Mouse (Mus musculus) neural tube, embryonic 13.5 days (tissue): Measurements from ENCODE around the gene Tubb3. TPM values are rescaled to one million over a fixed set of nuclear protein-coding genes. Genes with fewer than 3 reads are reported as not detected.
"Not testable (repeated sequence)": the region's sequence is repeated elsewhere in the genome, so short reads cannot be mapped to it uniquely, and the experiment has no call there.

ENCODE experiments used
- ATAC-seq: fragments of 200-750 bp; cut with Nextera tagmentation; 2 replicates; pipeline ENCODE4 v1.8.0; 2017; ENCODE audit warnings: low read depth, mild to moderate bottlenecking, moderate TSS enrichment, moderate library complexity
- H3K27ac ChIP-seq: fragments of 300-500 bp; sonication (generic); replicated peaks from 2 replicates; pipeline ENCODE4 v1.5.1; 2015; ENCODE audit warnings: moderate library complexity, mild to moderate bottlenecking, inconsistent platforms
- H3K27me3 ChIP-seq: fragments of 300-500 bp; sonication (generic); 2 replicates; pipeline ENCODE4 v1.6.1; 2015; ENCODE audit warnings: mild to moderate bottlenecking, inconsistent platforms
- H3K36me3 ChIP-seq: fragments of 300-500 bp; sonication (generic); 2 replicates; pipeline ENCODE4 v1.6.1; 2015; ENCODE audit warnings: mild to moderate bottlenecking, inconsistent platforms
- H3K4me1 ChIP-seq: fragments of 300-500 bp; sonication (generic); replicated peaks from 2 replicates; pipeline ENCODE4 v1.6.1; 2015; ENCODE audit warnings: inconsistent platforms
- H3K4me2 ChIP-seq: fragments of 300-500 bp; sonication (generic); 2 replicates; pipeline ENCODE4 v1.6.1; 2015; ENCODE audit warnings: inconsistent platforms, mild to moderate bottlenecking, moderate library complexity
- H3K4me3 ChIP-seq: fragments of 300-500 bp; sonication (generic); 2 replicates; pipeline ENCODE4 v1.5.1; 2015; ENCODE audit warnings: mild to moderate bottlenecking, inconsistent platforms
- H3K9ac ChIP-seq: fragments of 300-500 bp; sonication (generic); 2 replicates; pipeline ENCODE4 v1.6.1; 2015; ENCODE audit warnings: moderate library complexity, mild to moderate bottlenecking, inconsistent platforms
- H3K9me3 ChIP-seq: fragments of 300-500 bp; sonication (generic); 2 replicates; pipeline ENCODE4 v1.6.1; 2016; ENCODE audit warnings: inconsistent platforms
- WGBS: fragments of 180-500 bp; shearing (Covaris S2); methylation state at CpG from one replicate; pipeline ENCODE4 v1.1.7; 2015; 5-methylcytosine and 5-hydroxymethylcytosine counted together
- polyA plus RNA-seq: library from polyadenylated mRNA; unstranded; fragments of >200 nt; fragmentation: Nextera tagmentation; extraction: Ambion mirVana; gene quantifications from 2 replicates; pipeline ENCODE4 v1.2.1, GENCODE M21; 2015

Gene Tubb3
- polyA plus RNA-seq, 1 experiment from 2014 or later = 1,658 TPM

DNA sequence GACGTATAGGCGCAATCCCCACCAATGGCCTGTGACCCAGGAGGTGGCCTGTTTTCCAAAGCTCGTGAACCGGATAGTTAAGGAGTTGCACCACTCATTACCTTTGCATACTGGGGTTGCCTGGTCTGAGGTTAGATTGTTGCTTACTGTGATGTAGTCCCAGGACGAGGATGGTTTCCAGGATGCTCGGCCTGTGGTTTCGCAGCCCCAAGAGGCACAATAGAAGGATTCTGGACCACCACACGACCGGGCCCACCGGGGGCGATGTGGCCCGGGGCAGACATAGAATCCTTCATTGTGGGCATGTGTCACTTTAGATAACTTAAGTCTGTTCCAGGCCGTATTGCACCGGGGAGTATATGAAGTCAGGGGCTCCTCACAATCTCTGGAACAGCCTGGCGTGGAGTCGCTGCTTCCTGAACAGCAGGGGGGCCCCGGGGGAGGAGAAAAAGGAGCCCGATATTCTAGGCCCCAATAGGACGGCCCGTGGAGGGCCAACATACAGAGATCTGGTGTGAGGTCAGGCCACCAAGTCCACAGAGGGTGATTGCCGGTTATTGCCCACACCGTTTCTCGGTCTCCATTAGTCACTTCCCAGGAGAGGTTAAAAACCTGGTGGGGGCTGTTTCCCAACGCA lies 16.5 kb downstream of the Tubb3 start:
- H3K4me3 ChIP-seq = no peak overlapping the region
- 95% methylated on average over 24 of the region's 24 CpGs for WGBS
- no peak overlapping the region for H3K4me2 ChIP-seq
- no peaks in the 10 kb centered on the region for H3K27me3 ChIP-seq
- peaks cover 54% of the 10 kb centered on the region for H3K9me3 ChIP-seq
- no peak overlapping the region for H3K9ac ChIP-seq
- H3K27ac ChIP-seq = no peak overlapping the region
- 0 out of 2 replicates have a peak, but pooled peaks cover under 1% of the 10 kb centered on the region for H3K4me1 ChIP-seq
- ATAC-seq = no peak
- peaks cover 9% of the 10 kb centered on the region for H3K36me3 ChIP-seq

DNA sequence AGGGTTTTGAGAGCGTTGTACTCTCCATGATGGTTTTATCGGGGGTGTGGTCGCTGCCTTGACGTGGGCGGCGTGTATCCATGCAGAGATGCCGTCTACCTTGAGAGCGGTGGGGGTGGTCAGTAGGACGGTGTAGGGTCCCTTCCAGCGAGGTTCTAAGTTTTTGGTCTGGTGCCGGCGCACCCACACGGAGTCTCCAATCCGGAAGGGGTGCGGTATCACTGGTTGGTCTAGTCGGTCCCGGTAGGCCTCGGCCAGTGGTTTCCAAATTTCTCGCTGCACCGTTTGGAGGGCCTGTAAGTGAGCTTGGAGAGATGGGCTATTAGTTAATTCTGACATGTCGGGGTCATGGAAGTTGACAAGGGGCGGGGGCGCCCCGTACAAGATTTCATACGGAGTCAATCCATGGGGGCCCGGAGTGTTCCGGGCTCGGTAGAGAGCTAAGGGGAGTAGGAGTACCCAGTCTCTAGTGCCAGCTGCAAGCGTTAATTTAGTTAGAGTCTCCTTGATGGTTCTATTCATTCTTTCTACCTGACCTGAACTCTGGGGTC lies 17.2 kb downstream of the Tubb3 start:
- H3K36me3 ChIP-seq = peaks cover 3% of the 10 kb centered on the region; the same call in 1 of the 2 replicates
- no peaks in the 10 kb centered on the region for H3K27me3 ChIP-seq
- H3K9me3 ChIP-seq = peaks cover 60% of the 10 kb centered on the region
- H3K4me3 ChIP-seq = no peak overlapping the region
- ATAC-seq = no peak
- H3K4me1 ChIP-seq = no peaks in the 10 kb centered on the region
- H3K4me2 ChIP-seq = no peak overlapping the region
- no peak overlapping the region for H3K27ac ChIP-seq
- 97% methylated on average over 29 of the region's 29 CpGs for WGBS
- H3K9ac ChIP-seq = no peak overlapping the region

DNA sequence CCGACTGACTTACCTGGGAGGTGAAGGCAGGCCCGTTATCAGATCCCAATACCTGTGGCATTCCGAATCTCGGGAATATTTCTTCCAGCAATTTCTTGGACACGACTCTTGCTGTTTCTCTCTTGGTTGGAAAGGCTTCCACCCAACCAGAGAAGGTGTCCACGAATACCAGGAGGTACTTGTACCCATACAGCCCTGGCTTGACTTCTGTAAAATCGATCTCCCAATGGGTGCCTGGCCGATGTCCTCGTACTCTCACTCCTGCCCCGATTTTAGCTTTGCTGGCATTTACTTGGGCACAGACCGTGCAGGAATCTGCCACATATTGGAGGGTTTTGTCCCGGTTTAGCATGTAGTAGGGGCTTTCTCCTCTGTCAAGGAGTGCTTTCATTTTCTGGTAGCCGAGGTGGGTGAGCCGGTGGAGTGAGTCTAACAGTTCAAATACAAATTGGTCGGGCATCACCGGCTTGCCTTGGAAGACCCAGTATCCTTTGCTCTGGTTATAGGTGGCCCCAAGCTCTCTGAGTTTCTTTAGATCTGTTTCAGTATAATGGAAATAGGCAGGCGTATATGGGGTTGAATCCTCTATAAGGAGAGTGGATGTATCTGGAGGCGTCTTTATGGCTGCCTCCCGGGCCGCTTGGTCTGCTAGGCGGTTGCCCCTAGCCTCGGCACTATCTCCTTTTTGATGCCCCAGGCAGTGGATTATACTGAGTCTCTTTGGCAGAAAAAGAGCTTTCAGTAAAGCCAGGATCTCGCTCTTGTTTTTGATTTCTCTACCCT lies 17.9 kb downstream of the Tubb3 start:
- no peak for ATAC-seq

DNA sequence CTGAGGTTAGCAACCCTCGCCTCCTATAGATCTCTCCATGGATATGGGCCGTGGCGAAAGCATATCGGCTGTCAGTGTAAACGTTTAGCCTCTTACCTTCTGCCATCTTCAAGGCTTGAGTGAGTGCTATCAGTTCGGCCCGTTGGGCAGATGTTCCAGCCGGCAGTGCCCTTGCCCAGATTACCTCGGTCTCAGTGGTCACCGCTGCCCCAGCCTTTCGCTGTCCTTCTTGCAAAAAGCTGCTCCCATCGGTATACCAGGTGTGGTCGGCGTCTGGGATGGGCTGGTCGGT lies 18.4 kb downstream of the Tubb3 start:
- H3K9me3 ChIP-seq = peaks cover 63% of the 10 kb centered on the region
- H3K36me3 ChIP-seq, H3K4me1 ChIP-seq, ATAC-seq, H3K27me3 ChIP-seq, H3K4me2 ChIP-seq, H3K9ac ChIP-seq, H3K4me3 ChIP-seq, H3K27ac ChIP-seq: not testable (repeated sequence)
- WGBS = 96% methylated on average over 15 of the region's 15 CpGs

More for the DNA sequence above, 17.9 kb downstream of the Tubb3 start:
- Histone ChIP-seq H3K4me1 (no peaks in the 10 kb centered on the region), H3K27ac (no peak overlapping the region), H3K4me3 (no peak overlapping the region), H3K9me3 (peaks cover 63% of the 10 kb centered on the region), H3K4me2 (no peak overlapping the region), H3K27me3 (no peaks in the 10 kb centered on the region), H3K36me3 (no peaks in the 10 kb centered on the region), H3K9ac (no peak overlapping the region)
- WGBS = 93% methylated on average over 23 of the region's 23 CpGs

DNA sequence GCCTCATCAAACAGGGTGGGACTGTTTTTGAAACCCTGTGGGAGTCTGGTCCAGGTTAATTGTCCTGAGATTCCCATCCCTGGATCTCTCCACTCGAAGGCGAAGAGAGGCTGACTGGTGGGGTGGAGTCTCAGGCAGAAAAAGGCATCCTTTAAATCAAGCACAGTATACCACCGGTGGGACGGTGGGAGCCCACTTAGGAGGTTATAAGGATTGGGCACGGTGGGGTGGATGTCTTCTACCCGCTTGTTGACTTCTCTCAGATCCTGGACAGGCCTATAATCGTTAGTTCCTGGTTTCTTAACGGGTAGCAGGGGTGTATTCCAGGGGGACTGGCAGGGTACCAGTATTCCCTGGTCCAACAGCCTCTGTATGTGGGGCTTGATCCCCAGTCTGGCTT lies 19.7 kb downstream of the Tubb3 start:
- not testable (repeated sequence) for H3K4me1 ChIP-seq, ATAC-seq, H3K4me3 ChIP-seq, H3K9ac ChIP-seq, H3K27ac ChIP-seq, H3K4me2 ChIP-seq, H3K36me3 ChIP-seq, H3K27me3 ChIP-seq
- peaks cover 63% of the 10 kb centered on the region for H3K9me3 ChIP-seq
- 94% methylated on average over 8 of the region's 8 CpGs for WGBS

DNA sequence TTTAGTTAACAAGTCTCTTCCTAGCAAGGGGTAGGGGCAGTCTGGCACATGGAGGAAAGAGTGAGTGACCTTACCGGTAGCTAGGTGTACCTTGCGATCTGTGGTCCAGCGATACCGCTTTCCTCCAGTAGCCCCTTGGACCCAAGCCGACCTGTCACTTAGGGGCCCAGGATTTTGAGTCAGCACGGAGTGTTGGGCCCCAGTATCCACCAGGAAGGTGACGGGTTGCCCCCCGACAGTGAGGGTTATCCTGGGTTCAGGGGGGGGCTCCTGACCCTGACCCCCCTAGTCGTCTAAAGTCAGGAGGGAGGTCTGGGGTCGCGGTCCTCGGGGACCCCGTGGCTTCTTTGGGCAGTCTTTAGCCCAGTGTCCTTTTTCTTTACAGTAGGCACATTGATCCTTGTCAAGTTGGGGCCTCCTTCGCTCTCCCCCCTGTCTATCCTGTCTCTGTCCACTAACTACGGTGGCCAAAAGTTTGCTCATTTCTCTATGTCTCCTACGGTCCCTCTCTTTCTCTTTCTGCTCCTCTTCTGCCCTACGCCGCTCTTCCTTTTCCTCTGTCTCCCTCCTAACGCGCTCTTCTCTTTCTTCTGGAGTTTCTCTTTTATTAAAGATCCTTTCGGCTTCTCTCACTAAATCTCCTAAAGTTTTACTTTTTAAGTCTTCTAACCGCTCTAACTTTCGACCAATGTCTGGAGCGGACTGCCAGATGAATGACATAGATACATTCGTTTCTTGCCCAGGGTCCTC lies 20.6 kb downstream of the Tubb3 start:
- Histone ChIP-seq H3K4me2 (no peak overlapping the region), H3K9ac (no peak overlapping the region), H3K4me3 (no peak overlapping the region), H3K36me3 (no peaks in the 10 kb centered on the region), H3K27me3 (no peaks in the 10 kb centered on the region), H3K27ac (no peak overlapping the region), H3K4me1 (no peaks in the 10 kb centered on the region), H3K9me3 (peaks cover 57% of the 10 kb centered on the region)
- 96% methylated on average over 25 of the region's 25 CpGs for WGBS
- no peak for ATAC-seq

DNA sequence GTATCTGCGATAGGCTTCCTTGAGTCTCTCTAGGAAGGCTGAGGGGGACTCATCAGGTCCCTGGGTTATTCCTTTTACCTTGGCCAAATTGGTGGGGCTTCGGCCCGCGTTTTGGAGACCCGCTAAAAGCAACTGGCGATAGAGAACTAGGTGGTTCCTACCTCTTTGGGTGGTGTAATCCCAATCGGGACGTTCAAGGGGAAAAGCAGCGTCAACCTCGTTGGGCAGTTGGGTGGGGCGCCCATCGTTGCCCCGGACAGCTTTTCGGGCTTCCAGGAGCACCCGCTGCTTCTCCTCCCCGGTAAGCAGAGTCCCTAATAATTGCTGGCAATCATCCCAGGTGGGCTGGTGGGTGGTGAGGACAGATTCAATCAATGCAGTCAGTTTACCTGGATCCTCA lies 21.2 kb downstream of the Tubb3 start:
- 95% methylated on average over 16 of the region's 16 CpGs for WGBS
- ATAC-seq = no peak
- H3K4me2 ChIP-seq = no peak overlapping the region
- no peaks in the 10 kb centered on the region for H3K36me3 ChIP-seq
- H3K27ac ChIP-seq = no peak overlapping the region
- no peak overlapping the region for H3K9ac ChIP-seq
- H3K4me1 ChIP-seq = no peaks in the 10 kb centered on the region
- no peaks in the 10 kb centered on the region for H3K27me3 ChIP-seq
- H3K9me3 ChIP-seq = peaks cover 51% of the 10 kb centered on the region
- H3K4me3 ChIP-seq = no peak overlapping the region

DNA sequence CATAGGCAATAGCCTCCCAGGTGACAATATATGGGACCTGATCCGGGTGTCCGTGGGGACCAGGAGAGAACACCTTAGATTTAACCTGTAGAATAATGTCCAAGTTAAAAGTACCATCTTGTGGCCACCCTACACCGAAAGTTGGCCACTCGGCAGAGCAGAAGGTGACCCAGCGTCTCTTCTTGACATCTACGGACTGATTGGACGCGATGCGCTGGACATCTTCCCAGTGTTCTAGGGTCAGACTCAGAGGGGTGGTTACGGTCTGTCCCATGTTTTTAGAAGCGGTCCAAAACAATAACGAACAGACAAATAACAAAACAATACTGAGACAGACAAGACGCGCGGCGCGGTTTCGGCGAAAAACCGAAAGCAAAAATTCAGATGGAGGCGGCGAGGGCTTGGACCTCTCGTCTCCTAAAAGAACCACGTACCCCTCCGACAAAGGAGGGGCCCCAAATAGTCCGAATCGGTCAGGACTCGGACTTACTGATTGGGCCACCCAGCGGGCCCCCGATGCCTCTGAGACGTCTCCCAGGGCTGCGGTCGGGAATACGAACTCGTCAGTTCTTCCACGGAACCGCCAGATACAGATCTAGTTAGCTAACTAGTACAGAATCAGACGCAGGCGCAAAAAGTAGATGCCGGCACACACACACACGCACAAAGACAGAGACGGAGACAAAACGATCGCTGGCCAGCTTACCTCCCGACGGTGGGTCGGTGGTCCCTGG lies 22.2 kb downstream of the Tubb3 start:
- not testable (repeated sequence) for H3K4me3 ChIP-seq, H3K4me2 ChIP-seq, H3K27ac ChIP-seq, H3K9ac ChIP-seq, H3K4me1 ChIP-seq, H3K27me3 ChIP-seq, H3K36me3 ChIP-seq, ATAC-seq
- 97% methylated on average over 47 of the region's 47 CpGs for WGBS
- peaks cover 40% of the 10 kb centered on the region for H3K9me3 ChIP-seq

DNA sequence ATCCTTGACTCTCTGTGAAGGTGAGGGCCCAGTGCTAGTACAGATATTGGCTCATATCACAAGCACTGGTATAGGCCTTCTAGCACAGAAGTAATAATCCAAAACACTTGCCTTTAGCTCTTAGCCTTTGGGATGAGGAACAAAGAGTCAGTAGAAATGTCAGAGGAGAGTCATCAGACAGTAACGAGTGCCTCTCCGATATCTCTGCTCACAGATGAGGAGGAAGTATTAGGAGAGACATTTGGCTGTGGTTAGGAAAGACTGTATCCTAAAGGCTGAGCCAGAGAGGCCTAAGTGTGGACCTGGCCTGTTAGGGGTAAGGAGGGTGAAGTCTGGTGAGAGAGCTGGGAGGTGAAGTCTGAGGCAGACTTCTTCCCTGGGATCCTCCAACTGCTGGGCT lies 30.6 kb downstream of the Tubb3 start:
- H3K4me3 ChIP-seq = no peak overlapping the region
- H3K27me3 ChIP-seq = no peaks in the 10 kb centered on the region
- H3K36me3 ChIP-seq = peaks cover 11% of the 10 kb centered on the region; the same call in 1 of the 2 replicates
- no peak for ATAC-seq
- H3K4me1 ChIP-seq = peaks cover 12% of the 10 kb centered on the region
- no peak overlapping the region for H3K4me2 ChIP-seq
- H3K9me3 ChIP-seq = no peaks in the 10 kb centered on the region
- no peak overlapping the region for H3K27ac ChIP-seq
- no peak overlapping the region for H3K9ac ChIP-seq
- WGBS = 92% methylated on average over 2 of the region's 2 CpGs

DNA sequence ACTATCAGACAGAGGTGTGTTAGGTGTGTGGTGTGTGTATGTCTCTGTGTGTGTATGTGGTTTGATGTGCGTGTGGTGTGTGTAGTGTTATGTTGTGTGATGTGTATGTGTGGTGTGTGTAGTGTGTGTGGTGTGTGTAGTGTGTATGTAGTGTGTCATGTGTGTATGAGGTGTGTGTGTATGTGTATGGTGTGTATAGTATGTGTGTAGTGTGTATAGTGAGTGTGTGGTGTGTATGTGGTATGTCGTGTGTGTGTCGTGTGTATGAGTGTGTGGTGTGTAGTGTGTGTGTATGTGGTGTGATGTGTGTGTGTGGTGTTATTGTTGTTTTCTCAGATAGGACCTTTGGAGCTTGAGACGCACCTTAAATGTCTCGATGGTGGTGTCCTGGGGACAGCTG lies 31.1 kb downstream of the Tubb3 start:
- H3K4me3 ChIP-seq = peak overlapping the region; percentile 54
- no peak overlapping the region for H3K27ac ChIP-seq
- H3K4me2 ChIP-seq = peak overlapping the region; percentile 67
- ATAC-seq = peak; percentile 14; the same call in 1 of the 2 replicates
- H3K9me3 ChIP-seq = no peaks in the 10 kb centered on the region
- H3K36me3 ChIP-seq = peaks cover 17% of the 10 kb centered on the region
- H3K9ac ChIP-seq = no peak overlapping the region
- H3K27me3 ChIP-seq = no peaks in the 10 kb centered on the region
- peaks cover 12% of the 10 kb centered on the region for H3K4me1 ChIP-seq
- 87% methylated on average over 5 of the region's 5 CpGs for WGBS

DNA sequence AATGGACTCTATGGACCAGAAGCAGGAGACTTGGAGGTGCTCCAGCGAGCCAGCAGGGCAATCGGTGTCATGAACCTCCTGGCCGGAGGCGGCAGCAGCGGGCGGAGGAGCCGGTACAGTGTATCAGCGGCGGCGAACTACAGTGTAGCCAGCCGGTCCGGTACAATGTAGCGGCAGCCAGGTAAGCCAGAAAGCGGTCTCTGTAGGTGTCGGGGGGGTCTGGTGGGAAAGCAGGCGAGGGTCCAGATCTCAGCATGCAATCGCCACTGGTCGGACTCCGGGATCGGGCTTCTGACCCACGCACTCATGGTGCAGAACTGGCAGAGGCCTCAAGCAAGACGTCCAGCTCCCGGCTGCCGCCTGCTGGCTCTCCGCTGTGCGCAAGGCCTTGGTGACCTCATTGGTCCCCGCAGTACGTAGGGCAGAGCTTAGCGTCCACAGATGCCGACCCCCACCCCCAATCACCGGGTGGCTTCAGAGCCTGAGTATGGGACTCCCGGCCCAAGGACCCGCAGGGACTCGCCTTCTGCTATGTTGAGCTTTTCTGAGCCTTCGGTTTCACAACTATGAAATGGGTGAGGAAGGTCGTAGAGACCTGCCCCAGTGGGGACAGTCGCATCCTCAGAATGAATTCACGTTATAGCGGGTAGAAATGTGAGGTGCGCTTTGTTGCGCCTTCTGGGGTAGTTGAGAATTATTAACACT lies 31.8 kb downstream of the Tubb3 start:
- Histone ChIP-seq H3K9ac (peak overlapping the region; percentile 83), H3K27me3 (no peaks in the 10 kb centered on the region), H3K36me3 (peaks cover 22% of the 10 kb centered on the region), H3K27ac (peak overlapping the region; percentile 70), H3K4me2 (peak overlapping the region; percentile 67), H3K4me1 (peaks cover 12% of the 10 kb centered on the region), H3K4me3 (peak overlapping the region; percentile 54), H3K9me3 (no peaks in the 10 kb centered on the region)
- WGBS = under 1% methylated on average over 41 of the region's 41 CpGs
- ATAC-seq = peak; percentile 95
